Mouse (Mus musculus): ENCODE data around the gene Tjp3.

Tjp3 gene

GRCm38 (mm10) chr10:81319741-81320549 lies 28.6 kb upstream of the Tjp3 start:
- no peak for DNase-seq (ENCODE audit: low read depth in 2 of 2, low spot score in 2 of 2)

GRCm38 (mm10) chr10:81319330-81319699 lies 27.9 kb upstream of the Tjp3 start:
- peak in 1 of 2 experiments; percentile 31 for DNase-seq (ENCODE audit: low read depth in 2 of 2, low spot score in 2 of 2)

DNA sequence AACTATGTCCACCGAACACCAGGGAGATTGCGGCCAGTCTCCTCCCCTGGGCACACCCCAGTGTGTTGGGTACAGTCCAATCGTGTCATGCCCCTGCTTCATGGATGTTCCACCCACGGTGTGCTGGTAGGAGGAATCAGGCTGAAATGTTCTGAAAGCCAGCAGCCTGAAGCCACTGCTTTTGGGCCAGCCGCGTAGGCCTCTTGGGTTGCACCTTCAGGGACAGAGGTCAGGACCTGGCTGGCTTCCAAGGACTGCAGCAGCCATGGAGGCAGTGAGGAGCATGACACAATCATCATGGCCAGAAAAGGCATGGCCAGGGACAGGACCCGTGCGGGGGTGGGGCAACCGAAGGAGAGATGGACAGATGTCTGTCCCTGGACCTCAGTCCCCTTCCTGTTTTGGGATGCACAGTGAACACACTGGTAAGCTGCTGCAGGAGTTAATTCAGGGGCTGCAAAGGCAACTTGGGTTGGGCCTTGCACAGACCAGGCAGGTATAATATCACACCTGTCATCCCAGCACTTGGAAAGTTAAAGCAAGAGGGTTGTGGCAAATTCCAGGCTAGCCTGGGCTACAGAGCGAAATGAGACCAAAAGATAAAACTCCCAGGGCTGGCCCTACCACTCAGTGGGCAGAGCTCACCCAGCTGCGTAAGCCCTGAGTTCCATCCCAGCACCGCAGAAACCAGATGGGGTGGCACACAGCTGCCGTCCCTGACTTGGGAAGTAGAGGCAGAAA lies 27.4 kb upstream of the Tjp3 start:
- no peak for DNase-seq (ENCODE audit: low read depth in 2 of 2, low spot score in 2 of 2)

DNA sequence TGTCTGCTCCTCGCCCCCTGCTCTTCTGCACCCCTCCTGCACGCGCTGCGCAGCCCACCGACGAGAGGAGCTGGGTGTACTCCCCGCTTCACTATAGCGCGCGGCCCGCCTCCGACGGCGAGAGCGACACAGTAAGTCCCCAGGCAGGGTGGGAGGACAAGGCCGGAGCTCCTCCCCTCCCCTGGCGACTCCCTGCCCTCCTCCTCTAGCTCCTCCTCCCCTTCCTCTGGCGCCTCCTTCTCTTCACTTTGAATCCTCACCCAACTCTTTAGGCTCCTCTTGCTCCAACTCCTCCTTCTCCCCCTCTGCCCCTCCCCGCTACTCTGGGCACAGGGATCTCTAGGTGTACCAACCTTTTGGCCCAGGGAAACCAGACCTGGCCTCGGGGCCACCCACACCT lies 25.9 kb upstream of the Tjp3 start:
- DNase-seq (ENCODE audit: low read depth in 2 of 2, low spot score in 2 of 2), result no peak

- no peak for DNase-seq (ENCODE audit: low read depth in 2 of 2, low spot score in 2 of 2)
These were observed 25.1 kb upstream of the Tjp3 start for GRCm38 (mm10) chr10:81316338-81317060.

- DNase-seq (ENCODE audit: low read depth in 2 of 2, low spot score in 2 of 2), result no peak
These were observed 24.2 kb upstream of the Tjp3 start for GRCm38 (mm10) chr10:81315587-81315986.

DNA sequence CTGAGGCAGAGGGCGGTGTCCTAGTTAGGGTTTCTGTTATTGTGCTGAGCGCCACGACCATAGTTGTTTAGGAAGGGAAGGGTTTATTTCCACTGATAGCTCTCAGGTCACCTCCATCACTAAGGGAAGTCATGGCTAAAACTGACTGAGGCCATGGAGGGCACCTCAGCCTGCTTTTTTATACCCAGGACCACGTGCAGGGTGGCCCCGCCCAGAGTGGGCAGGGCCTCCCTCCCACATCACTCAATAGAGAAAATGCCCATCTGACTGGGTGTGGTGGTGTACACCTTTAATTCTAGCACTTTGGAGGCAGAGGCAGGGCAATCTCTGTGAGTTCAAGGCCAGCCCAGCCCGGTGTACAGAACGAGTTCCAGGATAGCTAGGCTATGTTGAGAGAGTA lies 22.8 kb upstream of the Tjp3 start:
- no peak for DNase-seq (ENCODE audit: low read depth in 2 of 2, low spot score in 2 of 2)

DNA sequence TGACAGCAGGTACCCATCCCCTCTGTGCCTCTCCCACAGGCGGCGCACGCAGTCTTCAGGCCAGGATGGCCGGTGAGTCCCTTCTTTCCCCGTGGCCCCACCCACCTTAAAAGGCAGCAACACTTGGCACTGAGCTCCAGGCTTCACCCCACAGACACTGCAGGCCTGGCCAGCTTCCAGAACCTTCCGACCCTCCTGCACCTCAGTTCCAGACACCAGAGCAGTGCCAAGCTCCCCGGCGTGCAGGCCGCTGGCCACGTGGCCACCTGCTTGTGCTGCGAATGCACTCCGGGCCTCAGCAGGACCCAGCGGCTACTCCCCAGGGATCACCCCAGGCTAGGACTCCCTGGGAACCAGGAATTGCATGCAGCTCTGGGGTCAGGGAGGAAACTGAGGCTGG lies 22.2 kb upstream of the Tjp3 start:
- no peak for DNase-seq (ENCODE audit: low read depth in 2 of 2, low spot score in 2 of 2)

- DNase-seq (ENCODE audit: low read depth in 2 of 2, low spot score in 2 of 2), result no peak
These were observed 18.2 kb upstream of the Tjp3 start for GRCm38 (mm10) chr10:81309571-81309970.

- no peak for DNase-seq (ENCODE audit: low read depth in 2 of 2, low spot score in 2 of 2)
These were observed 15.7 kb upstream of the Tjp3 start for GRCm38 (mm10) chr10:81306837-81307682.

DNA sequence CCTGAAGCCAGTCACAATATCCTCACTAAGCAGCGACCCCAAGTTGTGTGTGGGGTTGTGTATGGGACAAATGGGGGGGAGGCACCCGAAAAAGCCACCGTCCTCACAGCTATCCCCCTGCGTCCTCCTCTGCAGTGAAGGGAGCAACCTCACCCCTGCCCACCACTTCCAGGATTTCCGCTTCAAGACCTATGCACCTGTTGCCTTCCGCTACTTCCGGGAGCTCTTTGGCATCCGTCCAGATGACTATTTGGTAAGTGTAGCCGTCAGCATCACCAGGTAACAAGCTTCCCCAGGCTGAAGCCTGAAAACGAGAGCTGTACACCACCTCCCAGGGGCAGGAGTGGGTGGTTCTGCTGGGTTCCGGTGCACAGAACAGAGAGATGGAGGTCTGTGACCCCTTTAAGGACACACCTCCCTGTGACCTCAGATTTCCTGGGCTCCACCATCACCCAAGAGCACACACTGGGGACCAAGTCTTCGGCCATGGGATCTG lies 14.8 kb upstream of the Tjp3 start:
- DNase-seq (ENCODE audit: low read depth in 2 of 2, low spot score in 2 of 2), result no peak

DNA sequence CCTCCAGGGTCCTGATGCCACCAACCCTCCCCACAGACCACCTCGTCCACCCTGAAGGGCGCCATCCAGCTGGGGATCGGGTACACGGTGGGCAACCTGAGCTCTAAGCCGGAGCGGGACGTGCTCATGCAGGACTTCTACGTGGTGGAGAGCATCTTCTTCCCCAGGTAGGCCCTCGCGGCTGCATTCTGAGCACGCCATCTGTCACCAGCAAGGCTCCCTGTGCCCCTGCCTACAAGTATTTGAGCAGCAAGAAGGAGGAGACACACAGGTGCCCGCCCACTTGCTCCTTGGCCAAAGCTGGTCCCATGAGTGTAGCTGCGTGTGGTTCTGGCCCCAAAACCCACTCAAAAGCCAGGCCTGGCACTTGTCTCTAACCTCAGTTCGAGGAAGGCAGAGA lies 14.3 kb upstream of the Tjp3 start:
- DNase-seq (ENCODE audit: low read depth in 2 of 2, low spot score in 2 of 2), result no peak

DNA sequence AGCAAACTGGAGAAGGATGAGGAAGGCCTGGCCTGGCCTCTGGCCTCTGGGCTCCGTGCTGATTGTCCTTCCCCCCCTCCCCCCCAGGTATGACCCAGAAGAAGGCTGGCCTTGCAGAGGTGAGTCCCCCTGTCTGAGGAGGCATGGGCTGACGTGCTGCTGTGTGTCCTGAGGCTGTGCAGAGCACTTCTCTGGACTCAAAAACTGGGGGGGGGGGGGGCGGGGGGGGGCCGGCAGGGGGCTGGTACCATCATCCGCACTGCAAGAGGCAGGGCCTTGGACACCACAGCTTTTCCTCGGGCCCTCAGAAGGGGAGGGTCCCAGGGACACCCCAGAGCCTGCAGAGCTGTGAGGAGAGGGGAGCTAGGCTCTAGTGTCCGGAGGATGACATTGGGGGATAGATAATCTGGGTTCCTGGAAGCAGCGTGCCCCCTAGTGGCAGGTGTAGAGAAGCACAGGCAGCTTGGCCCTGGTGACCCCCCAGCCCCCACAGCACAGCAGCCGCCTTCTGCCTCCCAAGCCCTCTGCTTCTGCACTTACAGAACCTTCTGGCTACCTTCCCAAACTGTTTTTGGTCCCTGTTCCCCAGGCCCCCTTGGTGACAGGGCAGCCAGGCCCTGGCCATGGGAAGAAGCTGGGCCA lies 13.3 kb upstream of the Tjp3 start:
- peak; percentile 62 to 69 for DNase-seq (ENCODE audit: low read depth in 2 of 2, low spot score in 2 of 2)

GRCm38 (mm10) chr10:81303761-81304160 lies 12.4 kb upstream of the Tjp3 start:
- peak in 1 of 2 experiments; percentile 42 for DNase-seq (ENCODE audit: low read depth in 2 of 2, low spot score in 2 of 2)

GRCm38 (mm10) chr10:81303258-81303657 lies 11.9 kb upstream of the Tjp3 start:
- DNase-seq (ENCODE audit: low read depth in 2 of 2, low spot score in 2 of 2), result no peak

- DNase-seq (ENCODE audit: low read depth in 2 of 2, low spot score in 2 of 2), result no peak
These were observed 11.4 kb upstream of the Tjp3 start for GRCm38 (mm10) chr10:81302781-81303218.

GRCm38 (mm10) chr10:81302288-81302687 lies 10.9 kb upstream of the Tjp3 start:
- no peak for DNase-seq (ENCODE audit: low read depth in 2 of 2, low spot score in 2 of 2)

- no peak for DNase-seq (ENCODE audit: low read depth in 2 of 2, low spot score in 2 of 2)
These were observed 9.9 kb upstream of the Tjp3 start for GRCm38 (mm10) chr10:81301321-81301720.

DNA sequence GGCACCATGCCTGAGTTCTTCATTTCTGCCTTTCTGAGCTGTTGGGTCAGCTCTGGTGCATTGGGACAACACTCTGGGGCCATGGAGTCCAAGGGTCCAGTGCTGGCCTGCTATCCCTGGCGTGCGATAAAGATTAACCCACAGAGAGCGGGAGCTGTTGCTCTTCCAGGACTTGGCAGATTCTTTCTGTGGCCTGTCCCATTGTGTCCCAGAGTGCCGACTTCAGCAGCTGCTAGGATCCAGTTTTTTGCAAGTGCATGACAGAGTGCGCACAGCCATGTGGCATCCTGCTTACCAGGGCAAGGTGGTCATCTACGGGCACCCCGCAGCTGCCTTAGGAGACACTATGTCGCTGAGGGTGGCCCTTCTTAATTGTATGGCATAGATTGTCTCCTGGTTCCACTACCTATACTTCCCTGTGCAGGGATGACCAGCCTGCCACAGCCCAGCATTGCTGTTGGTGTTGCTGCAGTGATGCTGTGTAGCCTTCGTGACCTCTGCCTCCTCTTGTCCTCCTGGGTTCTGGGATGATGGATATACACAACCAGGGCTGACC lies 9.0 kb upstream of the Tjp3 start:
- no peak for DNase-seq (ENCODE audit: low read depth in 2 of 2, low spot score in 2 of 2)
